Mouse (Mus musculus): Measurements from ENCODE around the gene Chrna3. TPM values are rescaled to one million over a fixed set of nuclear protein-coding genes. Genes with fewer than 3 reads are reported as not detected.

Gene Chrna3
- polyA plus RNA-seq, 1 experiment from 2014 or later: 0.06 TPM

DNA sequence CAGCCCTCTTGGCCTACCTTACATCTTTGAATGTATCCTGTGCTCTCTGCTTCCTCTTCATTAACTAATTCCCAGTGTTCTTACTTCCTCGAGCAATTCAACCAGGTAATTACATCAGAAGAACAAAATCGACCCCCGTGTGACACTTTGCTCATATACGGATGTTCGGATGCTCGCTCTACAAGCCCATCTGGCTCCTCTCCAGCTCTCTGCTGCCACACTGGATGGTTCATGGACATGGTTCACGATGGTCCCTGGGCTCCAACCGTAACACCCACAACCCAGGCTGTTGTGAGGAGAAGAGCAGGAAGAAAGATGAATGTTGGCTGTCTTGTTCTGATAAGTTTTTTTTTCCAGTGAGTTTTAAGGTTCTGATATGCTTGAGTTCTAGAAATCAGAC is 12.6 kb upstream of the Chrna3 start:
- WGBS (ENCODE audit: insufficient replicate concordance): 67% methylated on average over 8 of the region's 8 CpGs
- Histone ChIP-seq H3K9me3 (replicated peaks) (no peaks in the 10 kb centered on the region), H3K27me3 (replicated peaks) (peaks cover 5% of the 10 kb centered on the region; the same call in 1 of the 2 replicates), H3K4me1 (0 out of 2 replicates have a peak, but pooled peaks cover 4% of the 10 kb centered on the region), H3K36me3 (no peaks in the 10 kb centered on the region), H3K27ac (no peak overlapping the region), H3K4me2 (no peak overlapping the region), H3K4me3 (no peak overlapping the region), H3K9ac (no peak overlapping the region)
- ATAC-seq: no peak

DNA sequence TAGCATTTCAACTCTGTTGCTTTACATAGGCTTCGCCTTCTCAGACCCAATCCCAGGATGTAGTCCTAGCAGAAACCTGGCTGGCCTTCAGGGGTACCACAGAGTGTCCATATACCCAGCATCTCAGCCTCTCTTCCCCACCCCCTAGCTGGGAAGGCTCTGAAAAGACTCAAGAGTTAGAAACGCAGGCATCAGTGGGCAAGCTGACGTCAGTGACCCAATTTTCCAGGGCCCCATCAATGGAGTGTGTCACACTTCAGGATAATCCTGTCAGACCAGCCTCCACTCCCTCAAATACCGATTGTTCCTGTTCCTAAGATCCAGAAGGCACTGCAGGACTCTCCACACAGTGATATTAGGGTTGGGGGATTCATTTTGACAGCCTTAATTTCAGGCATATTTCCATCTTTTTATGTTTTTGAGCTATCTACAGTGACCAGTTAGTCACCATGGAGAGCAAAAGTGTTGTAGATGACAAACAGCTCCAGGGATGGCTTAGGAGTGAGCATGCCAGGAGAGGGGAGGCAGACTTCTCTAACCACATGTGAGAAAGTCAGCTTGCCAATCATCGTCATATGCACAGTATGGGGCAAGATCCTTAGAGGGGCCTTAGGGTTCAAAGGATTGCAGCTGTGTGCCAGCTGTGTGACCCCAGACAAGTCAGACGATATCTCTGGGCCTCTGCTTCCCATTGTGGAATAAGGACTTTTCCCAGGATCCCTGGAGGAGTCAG is 5.2 kb upstream of the Chrna3 start:
- peaks cover 50% of the 10 kb centered on the region for H3K27me3 ChIP-seq (replicated peaks)
- no peaks in the 10 kb centered on the region for H3K4me1 ChIP-seq
- no peaks in the 10 kb centered on the region for H3K36me3 ChIP-seq
- H3K4me3 ChIP-seq: no peak overlapping the region
- 40% methylated on average over 6 of the region's 6 CpGs for WGBS (ENCODE audit: insufficient replicate concordance)
- H3K4me2 ChIP-seq: no peak overlapping the region
- no peak for ATAC-seq
- no peaks in the 10 kb centered on the region for H3K9me3 ChIP-seq (replicated peaks)
- no peak overlapping the region for H3K9ac ChIP-seq
- H3K27ac ChIP-seq: no peak overlapping the region

DNA sequence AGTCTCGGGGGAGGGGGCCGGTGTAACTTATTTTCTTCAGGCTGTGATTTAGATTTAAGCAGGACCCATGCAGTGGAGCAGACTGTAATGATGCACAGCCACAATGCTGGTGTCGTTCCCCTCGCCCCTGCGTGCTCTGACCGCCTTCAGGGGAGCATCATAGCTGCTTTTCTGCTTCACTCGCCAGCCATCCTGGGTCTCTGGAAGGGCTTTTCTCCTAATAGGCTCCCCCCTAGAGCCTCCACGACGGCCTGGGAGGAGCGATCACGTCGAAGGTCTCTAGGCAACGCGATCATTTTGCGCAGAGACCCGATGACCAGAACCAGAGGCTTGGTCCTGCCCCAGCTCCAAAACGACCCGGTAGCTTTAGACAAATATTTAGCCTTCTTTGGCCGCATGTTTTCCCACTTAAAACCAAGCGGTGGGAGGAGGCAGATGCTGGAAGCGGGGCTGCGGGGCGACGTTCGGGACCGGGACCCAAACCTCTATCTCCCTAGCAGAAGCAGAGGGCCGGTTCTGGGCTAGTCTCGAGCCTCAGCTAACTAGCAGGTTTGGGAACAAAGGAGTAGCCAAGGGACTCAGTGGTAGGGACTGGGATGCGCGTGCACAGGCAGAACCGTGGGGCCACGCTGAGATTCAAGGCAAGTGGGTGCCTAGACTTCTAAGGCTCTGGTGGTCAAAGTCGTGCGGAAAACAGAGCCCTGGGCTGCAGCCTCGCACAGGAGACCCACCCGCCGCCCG is 658 bp downstream of the Chrna3 start:
- peak overlapping the region; percentile 10; the same call in 1 of the 2 replicates for H3K4me3 ChIP-seq
- H3K4me1 ChIP-seq: peaks cover 5% of the 10 kb centered on the region; the same call in 1 of the 2 replicates
- H3K27ac ChIP-seq: no peak overlapping the region
- H3K9ac ChIP-seq: no peak overlapping the region
- WGBS (ENCODE audit: insufficient replicate concordance): 16% methylated on average over 38 of the region's 38 CpGs
- H3K9me3 ChIP-seq (replicated peaks): no peaks in the 10 kb centered on the region
- no peak overlapping the region for H3K4me2 ChIP-seq
- ATAC-seq: no peak
- H3K36me3 ChIP-seq: no peaks in the 10 kb centered on the region
- H3K27me3 ChIP-seq (replicated peaks): peaks cover 77% of the 10 kb centered on the region

DNA sequence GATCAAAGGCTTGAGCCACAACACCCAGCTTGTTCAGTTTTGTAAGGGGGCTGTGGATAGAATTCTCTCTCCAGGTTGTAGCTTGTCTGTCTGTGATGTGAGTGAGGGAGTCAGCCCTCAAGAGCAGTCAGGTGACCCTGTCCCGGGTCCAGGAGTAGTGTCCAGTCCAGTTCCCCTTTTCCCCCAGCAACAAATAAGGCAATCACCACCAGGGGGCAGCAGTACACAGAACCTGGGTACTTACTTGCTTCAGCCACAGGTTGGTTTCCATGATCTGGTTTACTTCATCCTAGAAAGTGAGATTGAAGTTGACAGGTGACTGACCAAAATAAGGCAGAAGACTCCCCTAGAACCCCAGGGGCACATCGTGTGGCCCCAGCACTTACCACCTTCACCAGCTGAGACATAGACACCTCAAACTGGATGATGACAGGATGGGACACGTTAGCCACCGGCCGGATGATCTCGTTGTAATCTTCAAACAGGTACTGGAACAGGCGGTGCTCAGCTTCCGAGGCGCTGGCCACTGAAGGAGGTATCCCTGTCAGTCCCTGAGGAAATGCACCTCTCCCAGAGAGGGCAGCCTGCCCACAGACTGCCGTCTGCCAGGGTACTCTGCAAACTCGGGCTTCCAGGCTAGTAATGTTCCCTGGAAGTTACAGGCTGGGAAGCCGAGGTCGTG is 2.3 kb downstream of the Chrna3 start:
- Histone ChIP-seq H3K4me1 (peaks cover 5% of the 10 kb centered on the region; the same call in 1 of the 2 replicates), H3K9ac (no peak overlapping the region), H3K4me3 (no peak overlapping the region), H3K9me3 (replicated peaks) (no peaks in the 10 kb centered on the region), H3K36me3 (no peaks in the 10 kb centered on the region), H3K27me3 (replicated peaks) (peaks cover 64% of the 10 kb centered on the region), H3K4me2 (no peak overlapping the region), H3K27ac (no peak overlapping the region)
- ATAC-seq: no peak
- 31% methylated on average over 13 of the region's 13 CpGs for WGBS (ENCODE audit: insufficient replicate concordance)

DNA sequence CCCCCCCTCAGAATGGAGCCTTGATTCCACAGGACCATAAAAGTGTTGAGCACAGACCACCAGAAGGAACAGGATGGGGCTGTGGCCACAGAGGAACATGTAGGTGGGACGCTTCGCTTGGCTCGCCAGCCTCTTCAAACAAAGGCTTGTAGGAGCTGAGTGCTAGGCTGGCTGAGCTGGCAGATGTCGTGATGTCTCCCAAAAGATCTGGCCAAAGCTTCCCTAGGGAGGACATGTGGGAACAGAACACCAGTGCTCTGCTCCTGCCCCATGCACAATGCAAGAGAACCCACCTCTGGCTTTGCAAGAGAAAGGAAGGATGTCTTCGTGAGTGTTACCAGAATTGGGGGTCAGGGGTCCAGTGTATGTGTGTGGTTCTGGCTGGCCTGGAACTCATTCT is 3.0 kb downstream of the Chrna3 start:
- H3K27me3 ChIP-seq (replicated peaks): peaks cover 60% of the 10 kb centered on the region
- peaks cover 5% of the 10 kb centered on the region; the same call in 1 of the 2 replicates for H3K4me1 ChIP-seq
- 65% methylated on average over 5 of the region's 5 CpGs for whole genome bisulfite sequencing (ENCODE audit: insufficient replicate concordance)
- H3K4me2 ChIP-seq: no peak overlapping the region
- H3K9ac ChIP-seq: no peak overlapping the region
- ATAC-seq: no peak
- no peak overlapping the region for H3K4me3 ChIP-seq
- no peak overlapping the region for H3K27ac ChIP-seq
- no peaks in the 10 kb centered on the region for H3K9me3 ChIP-seq (replicated peaks)
- no peaks in the 10 kb centered on the region for H3K36me3 ChIP-seq

DNA sequence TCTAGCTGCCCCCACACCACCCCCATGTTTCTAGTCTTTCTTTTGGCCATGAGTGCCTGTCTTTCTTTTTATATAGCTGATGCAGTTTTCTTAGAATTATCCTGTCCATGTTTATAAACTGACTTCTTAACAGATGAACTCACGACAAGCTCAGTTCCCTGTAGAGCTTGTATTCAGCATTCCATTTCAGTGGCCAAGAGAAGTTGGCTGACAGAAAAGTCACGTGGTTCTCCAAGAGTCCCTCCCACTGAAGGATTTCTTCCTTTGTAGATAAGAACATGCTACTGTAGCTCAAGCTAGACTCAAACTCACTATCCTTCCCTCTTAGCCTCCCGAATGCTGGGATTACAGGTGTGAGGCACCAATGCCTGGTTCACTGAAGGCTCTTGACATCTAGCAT is 9.4 kb downstream of the Chrna3 start:
- no peak overlapping the region for H3K4me2 ChIP-seq
- no peak overlapping the region for H3K9ac ChIP-seq
- H3K27me3 ChIP-seq (replicated peaks): peaks cover 9% of the 10 kb centered on the region; the same call in 1 of the 2 replicates
- H3K27ac ChIP-seq: no peak overlapping the region
- H3K4me3 ChIP-seq: no peak overlapping the region
- 51% methylated on average over 3 of the region's 3 CpGs for WGBS (ENCODE audit: insufficient replicate concordance)
- no peak for ATAC-seq
- H3K4me1 ChIP-seq: no peaks in the 10 kb centered on the region
- no peaks in the 10 kb centered on the region for H3K9me3 ChIP-seq (replicated peaks)
- no peaks in the 10 kb centered on the region for H3K36me3 ChIP-seq

DNA sequence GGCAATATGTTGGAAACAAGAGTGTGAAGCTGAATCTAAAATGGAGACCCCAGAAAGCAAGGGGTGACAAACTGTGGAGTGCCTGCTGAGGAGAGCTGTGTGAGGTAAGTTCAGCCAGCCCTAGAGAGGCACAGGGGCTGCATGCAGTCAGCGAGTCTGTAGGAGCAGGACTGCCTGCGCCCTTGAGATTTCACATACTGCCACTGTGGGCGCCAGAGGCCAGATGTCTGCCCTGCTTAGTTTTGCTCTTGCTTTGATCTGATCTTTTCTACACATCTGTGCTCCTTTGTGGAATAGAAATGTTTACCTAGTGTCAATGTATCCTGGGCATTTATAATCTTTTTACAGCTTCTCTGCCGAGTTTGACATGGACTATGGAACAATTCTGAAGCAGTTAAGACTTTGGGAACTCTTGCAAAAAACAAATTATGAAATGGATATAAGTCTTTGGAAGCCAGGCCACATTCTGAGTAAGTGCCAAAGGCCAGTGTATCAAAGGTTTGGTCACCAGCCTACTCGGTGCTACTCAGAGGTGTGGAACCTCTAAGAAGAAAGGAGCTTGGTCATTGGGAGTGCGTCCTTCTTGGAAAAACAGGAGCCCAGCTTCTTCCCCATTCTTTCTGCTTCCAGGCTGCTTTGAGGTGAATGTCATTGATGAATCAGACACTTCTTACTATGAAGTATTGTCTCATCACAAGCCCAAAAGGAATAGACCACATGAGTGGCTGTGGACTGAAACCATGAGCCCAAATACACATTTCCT is 15.6 kb downstream of the Chrna3 start:
- no peak overlapping the region for H3K4me2 ChIP-seq
- H3K4me3 ChIP-seq: no peak overlapping the region
- H3K27ac ChIP-seq: no peak overlapping the region
- no peak for ATAC-seq
- no peak overlapping the region for H3K9ac ChIP-seq
- H3K4me1 ChIP-seq: 0 out of 2 replicates have a peak, but pooled peaks cover 4% of the 10 kb centered on the region
- H3K9me3 ChIP-seq (replicated peaks): no peaks in the 10 kb centered on the region
- peaks cover 4% of the 10 kb centered on the region; the same call in 1 of the 2 replicates for H3K27me3 ChIP-seq (replicated peaks)
- H3K36me3 ChIP-seq: no peaks in the 10 kb centered on the region
- 44% methylated on average over 6 of the region's 6 CpGs for WGBS (ENCODE audit: insufficient replicate concordance)

DNA sequence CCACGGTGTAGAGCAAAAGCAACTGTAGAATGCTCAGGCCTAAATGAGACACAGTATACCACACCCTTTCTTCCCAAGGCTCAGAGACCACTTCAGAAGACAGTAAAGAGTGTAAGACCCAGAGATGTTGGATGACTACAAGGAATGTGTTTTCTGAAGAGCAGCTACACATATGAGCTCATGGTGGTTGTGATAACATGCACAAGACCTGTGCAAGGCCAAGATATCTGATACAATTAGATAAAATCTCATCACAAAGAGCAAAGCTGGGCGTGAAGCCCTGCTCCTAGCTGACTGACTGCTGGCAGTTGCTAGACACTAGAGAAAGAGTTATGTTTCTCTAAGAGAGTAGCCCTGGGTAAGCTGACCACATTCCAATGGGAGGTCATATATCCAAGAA is 16.7 kb downstream of the Chrna3 start:
- Histone ChIP-seq H3K9ac (no peak overlapping the region), H3K4me1 (0 out of 2 replicates have a peak, but pooled peaks cover 4% of the 10 kb centered on the region), H3K36me3 (no peaks in the 10 kb centered on the region), H3K4me3 (no peak overlapping the region), H3K27ac (no peak overlapping the region), H3K27me3 (replicated peaks) (no peaks in the 10 kb centered on the region), H3K4me2 (no peak overlapping the region), H3K9me3 (replicated peaks) (no peaks in the 10 kb centered on the region)
- no peak for ATAC-seq
- 46% methylated on average over 2 of the region's 2 CpGs for WGBS (ENCODE audit: insufficient replicate concordance)

DNA sequence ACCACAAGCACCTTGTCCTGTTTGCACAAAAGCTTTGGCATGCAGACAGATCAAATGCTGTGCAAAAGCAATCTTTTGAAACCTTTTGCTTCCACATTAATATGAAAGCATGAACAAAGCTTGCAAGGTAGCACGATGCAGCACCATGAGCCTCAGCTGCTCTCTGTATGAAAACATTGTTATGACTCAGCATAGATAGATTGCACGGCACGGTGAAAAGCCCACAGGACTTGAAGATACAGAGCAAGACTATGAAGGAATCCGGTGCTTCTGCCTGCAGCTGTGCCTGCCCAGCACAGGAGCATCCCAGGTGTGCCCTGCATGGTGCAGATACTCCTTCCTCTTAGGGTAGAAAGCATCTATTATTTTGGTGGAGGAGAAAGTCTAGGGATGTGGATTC is 22.8 kb downstream of the Chrna3 start:
- H3K4me2 ChIP-seq: no peak overlapping the region
- no peaks in the 10 kb centered on the region for H3K4me1 ChIP-seq
- no peak overlapping the region for H3K4me3 ChIP-seq
- no peak overlapping the region for H3K27ac ChIP-seq
- no peaks in the 10 kb centered on the region for H3K36me3 ChIP-seq
- 0 out of 2 replicates have a peak, but pooled peaks cover 8% of the 10 kb centered on the region for H3K27me3 ChIP-seq (replicated peaks)
- no peak for ATAC-seq
- no peaks in the 10 kb centered on the region for H3K9me3 ChIP-seq (replicated peaks)
- 64% methylated on average over 4 of the region's 4 CpGs for WGBS (ENCODE audit: insufficient replicate concordance)
- no peak overlapping the region for H3K9ac ChIP-seq

DNA sequence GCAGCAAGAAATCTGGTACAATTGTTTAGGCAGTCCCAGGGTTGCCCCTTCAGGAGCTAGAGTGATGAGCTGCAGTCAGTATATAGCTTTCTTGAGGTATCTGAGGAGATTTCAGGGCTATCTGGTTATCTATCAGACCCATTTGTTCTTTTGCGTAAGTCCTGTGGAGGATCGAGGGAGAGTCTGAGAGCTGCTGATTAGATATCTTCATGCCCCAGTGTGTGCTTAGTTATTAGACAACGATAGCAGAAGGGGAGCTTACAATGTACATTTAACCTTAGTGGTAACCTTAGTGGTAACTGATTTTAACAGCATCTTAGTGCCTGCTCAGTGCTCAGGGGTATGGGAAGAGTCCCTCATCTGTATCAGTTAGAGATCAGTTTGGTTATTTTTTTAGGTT is 30.7 kb downstream of the Chrna3 start:
- Histone ChIP-seq H3K27ac (no peak overlapping the region), H3K27me3 (replicated peaks) (peaks cover 21% of the 10 kb centered on the region), H3K4me3 (no peak overlapping the region), H3K4me2 (no peak overlapping the region), H3K36me3 (no peaks in the 10 kb centered on the region), H3K4me1 (peaks cover 8% of the 10 kb centered on the region), H3K9ac (no peak overlapping the region), H3K9me3 (replicated peaks) (no peaks in the 10 kb centered on the region)
- peak; percentile 66 for ATAC-seq
- 11% methylated on average over 3 of the region's 3 CpGs for WGBS (ENCODE audit: insufficient replicate concordance)

DNA sequence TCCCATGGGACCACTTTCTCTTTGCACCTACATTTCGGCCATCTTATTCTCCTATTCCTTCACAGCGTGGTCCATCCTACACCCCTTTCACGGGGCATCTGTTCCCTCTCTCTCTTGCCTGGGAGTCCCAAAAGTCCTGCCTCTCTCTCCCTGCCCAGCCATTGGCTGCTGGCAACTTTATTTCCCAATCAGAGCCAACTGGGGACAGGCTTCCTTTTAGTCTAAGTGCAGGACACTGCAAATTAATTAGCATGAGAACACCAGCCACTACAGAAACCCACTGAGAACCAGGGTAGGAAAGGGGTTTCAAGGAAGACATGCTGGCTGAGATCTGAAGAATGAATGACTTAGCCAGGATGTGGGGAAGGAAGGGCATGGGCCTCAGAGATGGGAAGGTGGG is 32.0 kb downstream of the Chrna3 start:
- ATAC-seq: no peak
- H3K27me3 ChIP-seq (replicated peaks): peaks cover 17% of the 10 kb centered on the region
- H3K9me3 ChIP-seq (replicated peaks): no peaks in the 10 kb centered on the region
- no peak overlapping the region for H3K4me3 ChIP-seq
- H3K27ac ChIP-seq: no peak overlapping the region
- H3K4me2 ChIP-seq: no peak overlapping the region
- 64% methylated on average over 3 of the region's 3 CpGs for WGBS (ENCODE audit: insufficient replicate concordance)
- no peaks in the 10 kb centered on the region for H3K36me3 ChIP-seq
- H3K4me1 ChIP-seq: peaks cover 8% of the 10 kb centered on the region
- no peak overlapping the region for H3K9ac ChIP-seq
